Mouse (Mus musculus) ES-E14 (cell line): ENCODE data around the gene Gm11020.
"Not testable (repeated sequence)": the region's sequence is repeated elsewhere in the genome, so short reads cannot be mapped to it uniquely, and the experiment has no call there.

Source experiments
- CHD2 ChIP-seq: IDR thresholded peaks from 2 replicates; pipeline ENCODE4 v1.6.1; 2014; ENCODE audit warnings: mild to moderate bottlenecking, low read depth, low read length, inconsistent platforms
- HCFC1 ChIP-seq: IDR thresholded peaks from 2 replicates; pipeline ENCODE4 v1.6.1; 2012; ENCODE audit warnings: low read length, inconsistent platforms, borderline replicate concordance; ENCODE audit not compliant: insufficient read depth
- MAFK ChIP-seq: IDR thresholded peaks from 2 replicates; pipeline ENCODE4 v1.6.1; 2014; ENCODE audit warnings: mild to moderate bottlenecking, low read depth, low read length, inconsistent platforms; ENCODE audit not compliant: insufficient read depth
- ZNF384 ChIP-seq: IDR thresholded peaks from 2 replicates; pipeline ENCODE4 v1.6.1; 2012; ENCODE audit warnings: low read depth, low read length, inconsistent platforms

DNA sequence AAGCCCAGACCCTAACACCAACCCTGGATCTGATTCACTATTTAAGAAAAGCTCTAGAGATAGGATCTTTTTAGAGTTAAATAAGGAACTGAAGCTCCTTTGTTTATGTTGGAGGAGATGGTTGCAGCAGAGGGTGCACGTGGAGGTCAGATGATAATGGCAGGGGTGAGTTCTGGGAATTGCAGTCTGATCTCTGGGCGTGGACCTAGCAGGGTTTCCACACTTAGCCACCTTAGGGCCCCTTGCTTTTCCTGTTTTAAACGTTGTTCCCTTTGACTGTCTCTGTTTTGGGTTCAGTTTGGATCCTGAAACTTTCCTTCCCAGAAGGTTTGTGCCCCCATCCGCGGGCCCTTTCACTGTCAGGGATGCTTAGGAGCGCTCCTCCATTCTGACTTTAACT, 13.0 kb upstream of the Gm11020 start:
- TF ChIP-seq MAFK, HCFC1, CHD2, ZNF384: not testable (repeated sequence)
